8 mouse cellular contexts compared by ENCODE assay signal in the genomic region with DNA sequence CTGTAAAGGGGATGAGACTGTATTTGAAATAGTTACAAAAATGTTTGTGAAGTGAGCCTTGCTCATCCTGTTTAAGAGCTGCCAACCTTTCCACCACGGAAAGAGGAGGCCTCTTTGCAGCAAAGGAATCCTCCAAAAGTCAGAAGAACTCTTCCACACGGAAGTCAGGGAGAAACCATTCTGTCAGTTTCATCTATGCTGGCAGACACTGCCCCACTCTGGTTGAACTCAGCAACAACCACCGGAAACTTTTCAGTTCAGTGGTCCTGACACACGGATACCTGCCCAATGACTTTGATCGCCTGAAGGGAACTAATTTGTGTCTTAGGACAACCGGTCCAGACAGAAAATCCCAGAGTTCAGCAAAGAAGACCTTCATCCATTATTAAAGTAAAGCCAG.
DNase-seq lines count a peak whose midpoint lies in the region.

No protein-coding gene starts in this region.

- peak; percentile 8 for DNase-seq in adrenal gland, postnatal 25 days
- DNase-seq in adrenal gland, adult 8-10 months, result no peak
- peak; percentile 13 for DNase-seq in layer of hippocampus, adult 11-12 months (ENCODE audit: low spot score)
- DNase-seq in layer of hippocampus, adult 9-10 months (ENCODE audit: low spot score), result no peak
- DNase-seq in brain, adult 2 months (ENCODE audit: low read depth, low spot score), result peak; percentile 51
- DNase-seq in left cerebral cortex, postnatal 4 days, result peak; percentile 20
- DNase-seq in spleen, adult 12 weeks (ENCODE audit: low spot score), result no peak
- no peak for DNase-seq in ovary, adult 18-20 months (ENCODE audit: low spot score)

- intact Hi-C loops in left cerebral cortex, postnatal 4 days (cut with DNase I), result loop anchor here (2.0 kb wide), 1 partner anchor 391 kb away; no protein-coding TSS in a partner anchor

Comparison
In these comparisons a context has a peak if more than half of its experiments do, and no peak if none do; other contexts are left out.
1. DNase-seq: peak in adrenal gland, postnatal 25 days (single experiment), layer of hippocampus, adult 11-12 months (single experiment), brain, adult 2 months (single experiment) and left cerebral cortex, postnatal 4 days (single experiment); none in adrenal gland, adult 8-10 months (single experiment), layer of hippocampus, adult 9-10 months (single experiment), spleen, adult 12 weeks (single experiment) and ovary, adult 18-20 months (single experiment).